Mouse (Mus musculus): Measurements from ENCODE around the gene Tmem102. TPM values are rescaled to one million over a fixed set of nuclear protein-coding genes. Genes with fewer than 3 reads are reported as not detected.

Tmem102 gene
- polyA plus RNA-seq, 3 experiments from 2014 or later: not detected

DNA sequence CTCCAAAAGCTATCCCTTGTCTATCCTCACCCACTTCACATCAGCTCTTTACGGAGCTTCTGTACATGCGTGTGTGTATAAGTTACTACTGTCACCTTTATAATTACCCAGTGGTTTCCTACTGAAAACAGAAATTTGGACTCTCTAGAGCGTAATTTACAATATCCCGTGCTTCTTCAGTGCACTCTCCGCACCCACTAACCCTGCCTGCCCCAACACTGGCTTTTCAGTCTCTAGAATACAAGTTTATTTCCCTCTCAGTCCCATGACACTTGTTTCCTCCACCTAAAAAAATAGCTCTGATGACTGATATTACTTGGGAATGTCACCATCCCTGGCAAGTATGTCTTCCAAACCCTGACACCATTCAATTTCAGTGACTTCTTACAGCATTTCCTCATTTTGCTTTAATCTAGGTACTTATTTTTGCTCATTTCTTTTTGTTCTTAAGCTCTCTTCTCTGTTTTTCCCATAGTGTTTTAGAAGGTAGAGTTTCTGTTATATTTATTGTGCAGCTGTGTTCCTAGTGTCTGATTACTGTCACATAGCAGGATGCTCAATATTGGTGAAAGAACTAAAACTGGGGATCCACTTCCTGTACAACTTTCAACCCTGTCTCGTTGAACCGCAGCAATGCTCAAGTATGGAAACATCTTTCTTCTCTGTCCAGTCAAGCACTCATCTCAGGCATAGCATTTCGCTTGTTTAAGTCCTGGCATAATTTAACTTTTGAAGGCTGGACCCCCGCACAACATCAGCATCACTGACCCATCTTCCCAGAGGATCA lies 47.9 kb downstream of the Tmem102 start:
- ATAC-seq: peak; percentile 23

DNA sequence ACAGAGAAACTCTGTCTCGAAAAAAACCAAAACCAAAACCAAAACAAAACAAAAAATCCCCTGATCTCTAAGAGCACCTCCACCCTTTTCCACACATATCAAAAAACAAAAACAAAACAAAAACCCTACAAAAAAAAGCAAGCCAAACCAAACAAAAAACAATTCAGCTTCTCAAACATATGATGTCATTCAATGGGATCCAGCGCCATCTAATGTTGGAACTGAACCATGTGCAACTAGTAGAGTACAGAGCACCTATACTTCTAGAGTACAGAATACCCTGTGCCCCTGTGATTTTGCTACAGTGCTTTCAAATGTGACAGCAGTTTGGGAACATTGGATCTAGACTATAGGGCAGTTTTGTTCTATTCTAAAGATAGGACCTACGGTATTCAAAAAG lies 50.7 kb downstream of the Tmem102 start:
- peak; percentile 15 for ATAC-seq

DNA sequence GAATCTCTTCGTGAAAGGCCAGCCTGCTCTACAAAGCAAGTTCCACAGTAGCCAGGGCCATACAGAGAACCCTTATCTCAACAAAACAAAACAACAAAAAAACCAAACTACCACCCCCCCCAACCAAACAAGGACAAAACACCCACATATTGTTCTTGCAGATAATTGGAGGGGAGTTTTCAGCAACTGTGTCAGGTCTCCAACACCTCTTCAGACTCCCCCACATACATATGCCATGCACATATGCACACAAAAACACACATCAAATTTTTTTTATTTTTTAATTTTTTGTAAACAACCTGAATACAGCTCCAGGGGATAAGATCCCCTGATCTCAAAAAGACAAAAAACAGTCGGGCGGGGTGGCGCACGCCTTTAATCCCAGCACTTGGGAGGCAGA lies 51.2 kb downstream of the Tmem102 start:
- ATAC-seq: no peak

Other genes with a start within 250 kb of the Tmem102 start
- under 1 TPM in 2 of 3 experiments, not detected in 1; 0.11 to 0.22 TPM for gene Efnb3, start 245.4 kb downstream of the Tmem102 start, polyA plus RNA-seq (2017; shearing (Covaris generic))
- 10 to 100 TPM; 22.0 to 32.2 (median 25.7) TPM for gene Wrap53, start 225.4 kb downstream of the Tmem102 start, polyA plus RNA-seq (2017; shearing (Covaris generic))
- 100 to 1,000 TPM; 193 to 355 (median 324) TPM for gene Trp53, start 225.3 kb downstream of the Tmem102 start, polyA plus RNA-seq (2017; shearing (Covaris generic))
- under 1 TPM in 1 of 3 experiments, not detected in 2; 0.17 TPM for gene Atp1b2, start 199.7 kb downstream of the Tmem102 start, polyA plus RNA-seq (2017; shearing (Covaris generic))
- under 1 TPM in 1 of 3 experiments, not detected in 2; 0.40 TPM for gene Shbg, start 187.7 kb downstream of the Tmem102 start, polyA plus RNA-seq (2017; shearing (Covaris generic))
- gene Sat2, start 183.6 kb downstream of the Tmem102 start, polyA plus RNA-seq (2017; shearing (Covaris generic)): not detected
- gene Fxr2, start 172.6 kb downstream of the Tmem102 start, polyA plus RNA-seq (2017; shearing (Covaris generic)): 1 to 10 TPM; 7.6 to 9.3 (median 9.1) TPM
- gene Sox15, start 150.3 kb downstream of the Tmem102 start, polyA plus RNA-seq (2017; shearing (Covaris generic)): not detected
- gene Mpdu1, start 143.0 kb downstream of the Tmem102 start, polyA plus RNA-seq (2017; shearing (Covaris generic)): 10 to 100 TPM; 30.3 to 55.1 (median 52.5) TPM
- 10 to 100 TPM in 1 of 3 experiments, 1 to 10 TPM in 2; 3.8 to 21.2 (median 4.5) TPM for gene Cd68, start 139.5 kb downstream of the Tmem102 start, polyA plus RNA-seq (2017; shearing (Covaris generic))
- gene Eif4a1, start 133.2 kb downstream of the Tmem102 start, polyA plus RNA-seq (2017; shearing (Covaris generic)): 100 to 1,000 TPM; 156 to 375 (median 178) TPM
- gene Senp3, start 123.5 kb downstream of the Tmem102 start, polyA plus RNA-seq (2017; shearing (Covaris generic)): 10 to 100 TPM; 21.8 to 38.0 (median 32.0) TPM
- gene Tnfsf13, start 119.8 kb downstream of the Tmem102 start, polyA plus RNA-seq (2017; shearing (Covaris generic)): not detected
- gene Tnfsf12, start 109.8 kb downstream of the Tmem102 start, polyA plus RNA-seq (2017; shearing (Covaris generic)): not detected
- not detected for gene Tnfsfm13, start 109.5 kb downstream of the Tmem102 start, polyA plus RNA-seq (2017; shearing (Covaris generic))
- gene Polr2a, start 47.0 kb downstream of the Tmem102 start, polyA plus RNA-seq (2017; shearing (Covaris generic)): 10 to 100 TPM; 27.3 to 28.4 (median 27.7) TPM
- gene Slc35g3, start 43.7 kb downstream of the Tmem102 start, polyA plus RNA-seq (2017; shearing (Covaris generic)): not detected
- gene Zbtb4, start 39.7 kb downstream of the Tmem102 start, polyA plus RNA-seq (2017; shearing (Covaris generic)): 10 to 100 TPM in 2 of 3 experiments, 1 to 10 TPM in 1; 4.3 to 13.9 (median 11.8) TPM
- gene Chrnb1, start 9.7 kb downstream of the Tmem102 start, polyA plus RNA-seq (2017; shearing (Covaris generic)): 1 to 10 TPM; 1.7 to 2.5 (median 1.8) TPM
- gene Fgf11, start 3.8 kb downstream of the Tmem102 start, polyA plus RNA-seq (2017; shearing (Covaris generic)): not detected
- not detected for gene Gm39566, start 9.7 kb upstream of the Tmem102 start, polyA plus RNA-seq (2017; shearing (Covaris generic))
- not detected for gene Spem2, start 12.8 kb upstream of the Tmem102 start, polyA plus RNA-seq (2017; shearing (Covaris generic))
- gene Spem1, start 16.6 kb upstream of the Tmem102 start, polyA plus RNA-seq (2017; shearing (Covaris generic)): not detected
- 1 to 10 TPM in 2 of 3 experiments, under 1 TPM in 1; 0.60 to 2.5 (median 1.2) TPM for gene Nlgn2, start 32.2 kb upstream of the Tmem102 start, polyA plus RNA-seq (2017; shearing (Covaris generic))
- gene Tmem256, start 32.9 kb upstream of the Tmem102 start, polyA plus RNA-seq (2017; shearing (Covaris generic)): 100 to 1,000 TPM; 124 to 157 (median 131) TPM
- 10 to 100 TPM in 2 of 3 experiments, 1 to 10 TPM in 1; 7.3 to 20.2 (median 17.7) TPM for gene Plscr3, start 40.8 kb upstream of the Tmem102 start, polyA plus RNA-seq (2017; shearing (Covaris generic))
- gene Tnk1, start 53.1 kb upstream of the Tmem102 start, polyA plus RNA-seq (2017; shearing (Covaris generic)): under 1 TPM in 1 of 3 experiments, not detected in 2; 0.19 TPM
- not detected for gene Tmem95, start 72.4 kb upstream of the Tmem102 start, polyA plus RNA-seq (2017; shearing (Covaris generic))
- gene Kctd11, start 75.8 kb upstream of the Tmem102 start, polyA plus RNA-seq (2017; shearing (Covaris generic)): 1 to 10 TPM in 1 of 3 experiments, under 1 TPM in 2; 0.58 to 1.5 (median 0.59) TPM
- 100 to 1,000 TPM; 229 to 289 (median 266) TPM for gene Acap1, start 89.9 kb upstream of the Tmem102 start, polyA plus RNA-seq (2017; shearing (Covaris generic))
- under 1 TPM; 0.39 to 0.98 (median 0.63) TPM for gene 2810408A11Rik, start 95.4 kb upstream of the Tmem102 start, polyA plus RNA-seq (2017; shearing (Covaris generic))
- gene Neurl4, start 95.4 kb upstream of the Tmem102 start, polyA plus RNA-seq (2017; shearing (Covaris generic)): 1 to 10 TPM; 5.2 to 9.6 (median 9.0) TPM
- 100 to 1,000 TPM in 2 of 3 experiments, 10 to 100 TPM in 1; 91.9 to 128 (median 122) TPM for gene Gps2, start 108.3 kb upstream of the Tmem102 start, polyA plus RNA-seq (2017; shearing (Covaris generic))
- 1,000 to 10,000 TPM; 1,103 to 1,192 (median 1,160) TPM for gene Eif5a, start 116.3 kb upstream of the Tmem102 start, polyA plus RNA-seq (2017; shearing (Covaris generic))
- gene Ybx2, start 130.2 kb upstream of the Tmem102 start, polyA plus RNA-seq (2017; shearing (Covaris generic)): not detected
- gene Slc2a4, start 142.6 kb upstream of the Tmem102 start, polyA plus RNA-seq (2017; shearing (Covaris generic)): not detected
- 1 to 10 TPM in 1 of 3 experiments, not detected in 2; 1.1 TPM for gene Cldn7, start 159.2 kb upstream of the Tmem102 start, polyA plus RNA-seq (2017; shearing (Covaris generic))
- 10 to 100 TPM; 25.8 to 35.6 (median 29.3) TPM for gene Ctdnep1, start 175.5 kb upstream of the Tmem102 start, polyA plus RNA-seq (2017; shearing (Covaris generic))
- gene Elp5, start 176.9 kb upstream of the Tmem102 start, polyA plus RNA-seq (2017; shearing (Covaris generic)): 10 to 100 TPM; 61.5 to 78.3 (median 68.5) TPM
- gene Gabarap, start 185.5 kb upstream of the Tmem102 start, polyA plus RNA-seq (2017; shearing (Covaris generic)): 100 to 1,000 TPM; 352 to 384 (median 366) TPM
- gene Phf23, start 190.2 kb upstream of the Tmem102 start, polyA plus RNA-seq (2017; shearing (Covaris generic)): 10 to 100 TPM; 32.7 to 38.3 (median 36.0) TPM
- 1 to 10 TPM; 2.5 to 5.0 (median 4.9) TPM for gene Dvl2, start 195.0 kb upstream of the Tmem102 start, polyA plus RNA-seq (2017; shearing (Covaris generic))
- gene Acadvl, start 209.8 kb upstream of the Tmem102 start, polyA plus RNA-seq (2017; shearing (Covaris generic)): 100 to 1,000 TPM; 110 to 132 (median 128) TPM
- 10 to 100 TPM in 2 of 3 experiments, 1 to 10 TPM in 1; 7.1 to 14.6 (median 11.2) TPM for gene Dlg4, start 211.3 kb upstream of the Tmem102 start, polyA plus RNA-seq (2017; shearing (Covaris generic))
- gene Asgr1, start 248.5 kb upstream of the Tmem102 start, polyA plus RNA-seq (2017; shearing (Covaris generic)): not detected